Mouse (Mus musculus) C3H10T1/2 (cell line): Measurements from ENCODE around the gene Fam83f. TPM values are rescaled to one million over a fixed set of nuclear protein-coding genes. Genes with fewer than 3 reads are reported as not detected.

ENCODE experiments used
- polyA plus RNA-seq, 2 experiments: library from polyadenylated mRNA; unstranded; fragments of >200 nt; fragmentation: generic; extraction: Trizol; gene quantifications; one replicate each; pipeline ENCODE4 v1.2.1; 2012; ENCODE audit warnings: missing spikeins in 2 of 2

Fam83f gene
- not detected for polyA plus RNA-seq

GRCm38 (mm10) chr15:80671295-80672252 lies at the start of gene Fam83f:
TSS of gene Fam83f (plus strand) at chr15:80671847.

GRCm38 (mm10) chr15:80710608-80711363 lies 39.1 kb downstream of the Fam83f start, which contains the start of gene Tnrc6b:
TSS of gene Tnrc6b (plus strand) at chr15:80711313.

Other genes starting within 250 kb of the Fam83f start
- gene Enthd1, start 106.7 kb upstream of the Fam83f start, polyA plus RNA-seq, result under 1 TPM in 1 of 2 experiments, not detected in 1; 0.05 TPM
- not detected for gene Grap2, start 99.3 kb upstream of the Fam83f start, polyA plus RNA-seq
- 10 to 100 TPM in 1 of 2 experiments, 1 to 10 TPM in 1; 1.6 to 11.2 TPM for gene Tnrc6b, start 39.5 kb downstream of the Fam83f start, polyA plus RNA-seq